ENCODE assay signal across 12 mouse cellular contexts in genomic region chr2:145769964-145770363, GRCm38 (mm10).
DNase-seq lines count a peak whose midpoint lies in the region; ATAC-seq lines count a peak whose summit lies in the region.
"Had no signal": no experiment of that assay in that cellular context is flagged by ENCODE, and none has a peak within 500 bp of the region (broad histone marks: within the 10 kb centered on the region; RNA-seq: fewer than 3 reads in every experiment).

No protein-coding gene starts in this region.

- no peak for DNase-seq in kidney, postnatal 14 days
- DNase-seq in embryo, embryonic 10.5 days (ENCODE audit: low spot score), result peak; percentile 62
- DNase-seq in midbrain, embryonic 14.5 days, result peak; percentile 20
- DNase-seq in ovary, postnatal 10 days (ENCODE audit: low spot score), result no peak
- DNase-seq in gastrocnemius, postnatal 4 days (ENCODE audit: low spot score in 2 of 2), result no peak
- DNase-seq: gastrocnemius, postnatal 10 days; kidney, adult 9 months; thymus, postnatal 25 days had no signal

- H3K4me3 ChIP-seq in kidney, embryonic 14.5 days (ENCODE audit: low read length), result no peak overlapping the region
- H3K4me3 ChIP-seq in embryonic facial prominence, embryonic 15.5 days (replicated peaks), result no peak overlapping the region
- no peak overlapping the region for H3K4me3 ChIP-seq in midbrain, embryonic 14.5 days (replicated peaks; ENCODE audit: low read depth, low read length)
- H3K4me3 ChIP-seq: midbrain, embryonic 12.5 days had no signal

- 63% methylated on average over 10 of the region's 10 CpGs for WGBS in kidney, embryonic 14.5 days
- 45% methylated on average over 10 of the region's 10 CpGs for WGBS in embryonic facial prominence, embryonic 15.5 days
- WGBS in midbrain, embryonic 14.5 days, result 42% methylated on average over 10 of the region's 10 CpGs

- ATAC-seq in kidney, embryonic 14.5 days (ENCODE audit: low FRiP score, low TSS enrichment), result no peak
- ATAC-seq in embryonic facial prominence, embryonic 15.5 days (ENCODE audit: insufficient number of reproducible peaks, low FRiP score, low TSS enrichment, low read depth), result no peak
- ATAC-seq in midbrain, embryonic 14.5 days (ENCODE audit: low FRiP score, low TSS enrichment), result no peak

- no peak overlapping the region for H3K9ac ChIP-seq in kidney, embryonic 14.5 days (ENCODE audit: low read depth, low read length)
- no peak overlapping the region for H3K9ac ChIP-seq in embryonic facial prominence, embryonic 15.5 days
- H3K9ac ChIP-seq in midbrain, embryonic 14.5 days (replicated peaks; ENCODE audit: low read length), result no peak overlapping the region
- H3K9ac ChIP-seq: liver, embryonic 14.5 days; midbrain, embryonic 12.5 days had no signal

- H3K27ac ChIP-seq in kidney, embryonic 14.5 days (ENCODE audit: low read depth, low read length), result peak overlapping the region; percentile 38; the same call in 1 of the 2 replicates
- H3K27ac ChIP-seq in embryonic facial prominence, embryonic 15.5 days (replicated peaks), result 0 out of 2 replicates have a peak overlapping the region, but pooled peaks have one; percentile 11
- no peak overlapping the region for H3K27ac ChIP-seq in midbrain, embryonic 14.5 days (replicated peaks; ENCODE audit: low read depth, low read length)
- H3K27ac ChIP-seq: liver, embryonic 14.5 days; midbrain, embryonic 12.5 days had no signal

- H3K4me2 ChIP-seq in kidney, embryonic 14.5 days (replicated peaks; ENCODE audit: low read depth, low read length), result no peak overlapping the region
- no peak overlapping the region for H3K4me2 ChIP-seq in embryonic facial prominence, embryonic 15.5 days (replicated peaks)
- H3K4me2 ChIP-seq in midbrain, embryonic 14.5 days (ENCODE audit: low read length), result no peak overlapping the region
- H3K4me2 ChIP-seq: midbrain, embryonic 12.5 days had no signal

- H3K27me3 ChIP-seq in kidney, embryonic 14.5 days (ENCODE audit: control insufficient read depth, insufficient read depth, low read length), result no peaks in the 10 kb centered on the region
- H3K27me3 ChIP-seq in embryonic facial prominence, embryonic 15.5 days, result no peaks in the 10 kb centered on the region
- H3K27me3 ChIP-seq in midbrain, embryonic 14.5 days (ENCODE audit: control insufficient read depth, insufficient read depth, low read length), result no peaks in the 10 kb centered on the region

- no peaks in the 10 kb centered on the region for H3K36me3 ChIP-seq in kidney, embryonic 14.5 days (ENCODE audit: control insufficient read depth, insufficient read depth, low read length)
- H3K36me3 ChIP-seq in embryonic facial prominence, embryonic 15.5 days, result no peaks in the 10 kb centered on the region
- H3K36me3 ChIP-seq in midbrain, embryonic 14.5 days (ENCODE audit: control insufficient read depth, insufficient read depth, low read length), result no peaks in the 10 kb centered on the region
- H3K36me3 ChIP-seq: midbrain, embryonic 12.5 days had no signal

- H3K9me3 ChIP-seq in kidney, embryonic 14.5 days (ENCODE audit: control insufficient read depth, low read length), result no peaks in the 10 kb centered on the region
- no peaks in the 10 kb centered on the region for H3K9me3 ChIP-seq in embryonic facial prominence, embryonic 15.5 days (replicated peaks)
- no peaks in the 10 kb centered on the region for H3K9me3 ChIP-seq in midbrain, embryonic 14.5 days (ENCODE audit: control insufficient read depth, low read length)
- H3K9me3 ChIP-seq: midbrain, embryonic 12.5 days had no signal

- peaks cover 21% of the 10 kb centered on the region for H3K4me1 ChIP-seq in kidney, embryonic 14.5 days (ENCODE audit: control insufficient read depth, insufficient read depth, low read length)
- H3K4me1 ChIP-seq in embryonic facial prominence, embryonic 15.5 days, result peaks cover 18% of the 10 kb centered on the region
- H3K4me1 ChIP-seq in midbrain, embryonic 14.5 days (ENCODE audit: control insufficient read depth, insufficient read depth, low read length), result 0 out of 2 replicates have a peak, but pooled peaks cover 5% of the 10 kb centered on the region

Comparison
In these comparisons a context has a peak if more than half of its experiments do, and no peak if none do; other contexts are left out.
1. DNase-seq: peak in embryo, embryonic 10.5 days (single experiment) and midbrain, embryonic 14.5 days (single experiment); none in kidney, postnatal 14 days (single experiment), ovary, postnatal 10 days (single experiment) and gastrocnemius, postnatal 4 days (0 of 2).